Comparison of ENCODE assay signal across 20 mouse cellular contexts in genomic region chr3:102214299-102214698, GRCm38 (mm10). TPM values are rescaled to one million over a fixed set of nuclear protein-coding genes. Genes with fewer than 3 reads are reported as not detected.
DNase-seq lines count a peak whose midpoint lies in the region; ATAC-seq lines count a peak whose summit lies in the region.
"Had no signal": no experiment of that assay in that cellular context is flagged by ENCODE, and none has a peak within 500 bp of the region (broad histone marks: within the 10 kb centered on the region; RNA-seq: fewer than 3 reads in every experiment).

No protein-coding gene starts in this region.

- no peak for ATAC-seq in neural tube, embryonic 15.5 days (ENCODE audit: low FRiP score)
- ATAC-seq in intestine, embryonic 16.5 days, result peak; percentile 52; the same call in 1 of the 2 replicates
- ATAC-seq: Patski had no signal

- no peaks in the 10 kb centered on the region for H3K9me3 ChIP-seq in neural tube, embryonic 15.5 days (replicated peaks)
- no peaks in the 10 kb centered on the region for H3K9me3 ChIP-seq in intestine, embryonic 16.5 days (ENCODE audit: control insufficient read depth, low read length)
- H3K9me3 ChIP-seq: embryonic facial prominence, embryonic 12.5 days; forebrain, embryonic 12.5 days; hindbrain, embryonic 10.5 days had no signal

- H3K4me3 ChIP-seq in neural tube, embryonic 15.5 days (replicated peaks), result no peak overlapping the region
- no peak overlapping the region for H3K4me3 ChIP-seq in intestine, embryonic 16.5 days (ENCODE audit: low read length)
- H3K4me3 ChIP-seq: embryonic facial prominence, embryonic 12.5 days; forebrain, embryonic 12.5 days; gastrocnemius, adult 2 months; heart, embryonic 15.5 days; hindbrain, embryonic 10.5 days had no signal

- peak; percentile 10 for DNase-seq in neural tube, embryonic 10.5 days (ENCODE audit: extremely low spot score, low spot score)
- peak; percentile 65 for DNase-seq in ES-CJ7 (ENCODE audit: low read depth, low spot score)
- no peak for DNase-seq in spleen, postnatal 10 days (ENCODE audit: low spot score in 2 of 2)
- no peak for DNase-seq in urinary bladder, postnatal 36 days (ENCODE audit: low spot score in 2 of 2)
- DNase-seq: adrenal gland, postnatal 14 days; cerebellum, adult 11-12 months; cerebellum, adult 9-10 months; cerebellum, postnatal 25 days; gastrocnemius, adult 2 months; gastrocnemius, postnatal 25 days; kidney, adult 11 months had no signal

- no peaks in the 10 kb centered on the region for H3K4me1 ChIP-seq in neural tube, embryonic 15.5 days
- H3K4me1 ChIP-seq in intestine, embryonic 16.5 days (ENCODE audit: control insufficient read depth, insufficient read depth, low read length), result no peaks in the 10 kb centered on the region
- H3K4me1 ChIP-seq: embryonic facial prominence, embryonic 12.5 days; forebrain, embryonic 12.5 days; heart, embryonic 15.5 days had no signal

- no peak overlapping the region for H3K27ac ChIP-seq in neural tube, embryonic 15.5 days (replicated peaks)
- H3K27ac ChIP-seq in intestine, embryonic 16.5 days (ENCODE audit: low read length), result no peak overlapping the region
- H3K27ac ChIP-seq: embryonic facial prominence, embryonic 12.5 days; forebrain, embryonic 12.5 days; gastrocnemius, adult 2 months; heart, embryonic 15.5 days; hindbrain, embryonic 10.5 days; hindbrain, embryonic 14.5 days had no signal

- H3K27me3 ChIP-seq in neural tube, embryonic 15.5 days (replicated peaks), result no peaks in the 10 kb centered on the region
- H3K27me3 ChIP-seq in intestine, embryonic 16.5 days (replicated peaks; ENCODE audit: control insufficient read depth, insufficient read depth, low read length), result no peaks in the 10 kb centered on the region
- H3K27me3 ChIP-seq: embryonic facial prominence, embryonic 12.5 days; heart, embryonic 15.5 days; Patski had no signal

- no peaks in the 10 kb centered on the region for H3K36me3 ChIP-seq in neural tube, embryonic 15.5 days
- no peaks in the 10 kb centered on the region for H3K36me3 ChIP-seq in intestine, embryonic 16.5 days (ENCODE audit: control insufficient read depth, insufficient read depth, low read length)
- H3K36me3 ChIP-seq: embryonic facial prominence, embryonic 12.5 days; forebrain, embryonic 12.5 days; heart, embryonic 15.5 days; hindbrain, embryonic 10.5 days had no signal

- WGBS in neural tube, embryonic 15.5 days, result 63% methylated on average over 4 of the region's 4 CpGs
- WGBS in intestine, embryonic 16.5 days, result 57% methylated on average over 4 of the region's 4 CpGs

- H3K4me2 ChIP-seq in neural tube, embryonic 15.5 days, result no peak overlapping the region
- no peak overlapping the region for H3K4me2 ChIP-seq in intestine, embryonic 16.5 days (ENCODE audit: low read depth, low read length)
- H3K4me2 ChIP-seq: embryonic facial prominence, embryonic 12.5 days; forebrain, embryonic 12.5 days; heart, embryonic 11.5 days; heart, embryonic 15.5 days; hindbrain, embryonic 14.5 days had no signal

- H3K9ac ChIP-seq in neural tube, embryonic 15.5 days (replicated peaks), result no peak overlapping the region
- H3K9ac ChIP-seq in intestine, embryonic 16.5 days (ENCODE audit: low read depth, low read length), result no peak overlapping the region
- H3K9ac ChIP-seq: embryonic facial prominence, embryonic 12.5 days; forebrain, embryonic 12.5 days; heart, embryonic 15.5 days; hindbrain, embryonic 14.5 days had no signal

RNA-seq across cellular contexts. Expression of gene Vangl1, which starts 9.8 kb away (rescaled TPM):
- polyA plus RNA-seq in neural tube, embryonic 15.5 days (2015; fragmentation: Nextera tagmentation; extraction: Ambion mirVana), result 9.0 and 11.8 TPM in 2 replicates
- polyA plus RNA-seq in intestine, embryonic 16.5 days (2015; fragmentation: Nextera tagmentation; extraction: Ambion mirVana), result 18.7 and 20.6 TPM in 2 replicates

Comparison
In these comparisons a context has a peak if more than half of its experiments do, and no peak if none do; other contexts are left out.
1. DNase-seq: peak in neural tube, embryonic 10.5 days (single experiment) and ES-CJ7 (single experiment); none in spleen, postnatal 10 days (0 of 2) and urinary bladder, postnatal 36 days (0 of 2).